Mouse (Mus musculus) brain, embryonic 14.5 days (tissue): ENCODE data around the gene App.

ENCODE experiments used
- CTCF ChIP-seq: fragments of 200-500 bp; IDR thresholded peaks from 2 replicates; pipeline ENCODE4 v1.5.1; 2012; ENCODE audit warnings: inconsistent platforms, mild to moderate bottlenecking, moderate library complexity, borderline replicate concordance; ENCODE audit not compliant: insufficient read depth, insufficient read length; ENCODE audit errors: extremely low read depth
- POLR2A ChIP-seq: fragments of 200-500 bp; IDR thresholded peaks from 2 replicates; pipeline ENCODE4 v1.6.1; 2012; ENCODE audit warnings: mild to moderate bottlenecking, inconsistent platforms, borderline replicate concordance; ENCODE audit not compliant: poor library complexity, insufficient read depth, insufficient read length, severe bottlenecking; ENCODE audit errors: extremely low read depth

- no peak for TF ChIP-seq CTCF
- TF ChIP-seq POLR2A = no peak
Observed at GRCm38 (mm10) chr16:84919087-84919486, 254.5 kb downstream of the App start.
